Mouse (Mus musculus): ENCODE measurements around the gene Fermt3. TPM values are rescaled to one million over a fixed set of nuclear protein-coding genes. Genes with fewer than 3 reads are reported as not detected.

Fermt3 gene
- total RNA-seq, 2 experiments from 2014 or later: 3.6 to 5.4 TPM

Other genes starting within 250 kb of the Fermt3 start
- gene Rps6ka4, start 178.8 kb downstream of the Fermt3 start, total RNA-seq (2021): 10 to 100 TPM; 27.9 to 30.6 TPM
- 1 to 10 TPM; 4.1 to 5.8 TPM for gene Ccdc88b, start 161.3 kb downstream of the Fermt3 start, total RNA-seq (2021)
- 10 to 100 TPM; 39.7 to 42.4 TPM for gene Trmt112, start 109.8 kb downstream of the Fermt3 start, total RNA-seq (2021)
- 100 to 1,000 TPM; 377 to 396 TPM for gene Prdx5, start 109.4 kb downstream of the Fermt3 start, total RNA-seq (2021)
- 10 to 100 TPM; 52.6 to 59.2 TPM for gene Esrra, start 97.7 kb downstream of the Fermt3 start, total RNA-seq (2021)
- 10 to 100 TPM; 13.3 to 14.4 TPM for gene Catsperz, start 94.1 kb downstream of the Fermt3 start, total RNA-seq (2021)
- 10 to 100 TPM; 26.2 to 26.9 TPM for gene Kcnk4, start 85.0 kb downstream of the Fermt3 start, total RNA-seq (2021)
- gene Bad, start 77.6 kb downstream of the Fermt3 start, total RNA-seq (2021): 10 to 100 TPM; 37.4 to 39.2 TPM
- gene Gpr137, start 77.0 kb downstream of the Fermt3 start, total RNA-seq (2021): 10 to 100 TPM; 88.1 to 94.9 TPM
- 100 to 1,000 TPM in 1 of 2 experiments, 10 to 100 TPM in 1; 96.6 to 107 TPM for gene Ppp1r14b, start 44.5 kb downstream of the Fermt3 start, total RNA-seq (2021)
- gene Plcb3, start 43.0 kb downstream of the Fermt3 start, total RNA-seq (2021): 10 to 100 TPM; 14.7 to 15.9 TPM
- 10 to 100 TPM; 68.8 to 73.3 TPM for gene Fkbp2, start 39.0 kb downstream of the Fermt3 start, total RNA-seq (2021)
- 10 to 100 TPM; 67.4 to 70.3 TPM for gene Vegfb, start 31.8 kb downstream of the Fermt3 start, total RNA-seq (2021)
- gene Dnajc4, start 26.9 kb downstream of the Fermt3 start, total RNA-seq (2021): 10 to 100 TPM; 18.7 to 24.2 TPM
- gene Nudt22, start 23.4 kb downstream of the Fermt3 start, total RNA-seq (2021): 10 to 100 TPM; 10.9 to 11.9 TPM
- 10 to 100 TPM; 16.4 to 20.4 TPM for gene Trpt1, start 23.3 kb downstream of the Fermt3 start, total RNA-seq (2021)
- 100 to 1,000 TPM; 136 to 159 TPM for gene Stip1, start 20.5 kb upstream of the Fermt3 start, total RNA-seq (2021)
- gene Macrod1, start 37.3 kb upstream of the Fermt3 start, total RNA-seq (2021): 10 to 100 TPM; 10.3 to 11.6 TPM
- gene Flrt1, start 86.3 kb upstream of the Fermt3 start, total RNA-seq (2021): 10 to 100 TPM; 21.8 to 22.6 TPM
- gene Otub1, start 186.8 kb upstream of the Fermt3 start, total RNA-seq (2021): 100 to 1,000 TPM; 278 to 289 TPM
- gene Cox8a, start 198.1 kb upstream of the Fermt3 start, total RNA-seq (2021): 100 to 1,000 TPM; 973 to 982 TPM
- 10 to 100 TPM; 32.1 to 35.0 TPM for gene Naa40, start 221.7 kb upstream of the Fermt3 start, total RNA-seq (2021)
- 10 to 100 TPM; 20.2 to 23.2 TPM for gene Rcor2, start 247.9 kb upstream of the Fermt3 start, total RNA-seq (2021)

All from layer of hippocampus, postnatal 14 days (tissue).